Mouse (Mus musculus) liver, postnatal 0 days (tissue): Measurements from ENCODE around the gene Zfp933.

Experiments used
- CTCF ChIP-seq: sonication (generic); IDR thresholded peaks from 2 replicates; pipeline ENCODE4 v1.5.1; 2016; ENCODE audit warnings: antibody characterized with exemption, low read depth
- EP300 ChIP-seq: IDR thresholded peaks from 2 replicates; pipeline ENCODE4 v1.6.1; 2016; ENCODE audit warnings: antibody characterized with exemption, low read depth, mild to moderate bottlenecking

DNA sequence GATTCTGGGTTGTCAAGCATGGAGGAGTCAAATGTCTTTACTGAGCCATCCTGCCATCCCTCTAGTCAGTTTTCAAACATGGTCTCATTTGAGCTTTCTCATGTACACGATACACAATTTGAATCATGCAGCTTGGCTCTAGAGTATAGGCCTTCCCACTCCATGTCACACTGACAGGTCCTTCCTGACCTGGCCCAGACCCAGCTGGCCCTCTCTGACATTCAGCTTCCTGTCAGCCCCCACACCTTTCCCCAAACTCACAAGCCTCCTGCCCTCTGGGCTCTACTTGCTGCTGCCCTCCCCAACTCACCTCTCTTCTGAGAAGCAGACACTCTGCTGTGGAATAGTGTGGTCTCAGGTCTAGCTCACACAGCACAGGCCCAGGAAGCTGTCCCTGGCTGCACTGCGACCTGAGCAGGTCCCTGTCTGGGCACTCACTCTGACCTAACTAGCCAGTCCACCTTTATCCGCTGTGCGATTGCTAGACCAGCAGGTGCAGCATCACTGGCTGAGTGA, 47.7 kb upstream of the Zfp933 start:
- TF ChIP-seq CTCF (no peak), EP300 (no peak)
